Mouse (Mus musculus) lung, adult 18-20 months (tissue): ENCODE results near the gene Comt.

Experiments used
- DNase-seq, 2 experiments: peaks; one replicate each; pipeline ENCODE4 v3.0.0; 2022; ENCODE audit warnings: mixed read lengths in 2 of 2

Gene Comt

GRCm38 (mm10) chr16:18426802-18427280 lies at the start of gene Comt:
Gene Comt (minus strand): TSS chr16:18426852.
- DNase-seq = no peak

GRCm38 (mm10) chr16:18474021-18474420 lies 47.4 kb upstream of the Comt start:
- DNase-seq = no peak

- no peak for DNase-seq
These were observed 46.3 kb upstream of the Comt start for GRCm38 (mm10) chr16:18472976-18473375.

GRCm38 (mm10) chr16:18472416-18472815 lies 45.8 kb upstream of the Comt start:
- DNase-seq = no peak

GRCm38 (mm10) chr16:18471976-18472375 lies 45.3 kb upstream of the Comt start:
- DNase-seq = no peak

GRCm38 (mm10) chr16:18471381-18471955 lies 44.8 kb upstream of the Comt start:
- DNase-seq = no peak

- DNase-seq = no peak
These were observed 44.2 kb upstream of the Comt start for GRCm38 (mm10) chr16:18470829-18471228.

GRCm38 (mm10) chr16:18464271-18464670 lies 37.6 kb upstream of the Comt start:
- DNase-seq = peak; percentile 61 to 74

- DNase-seq = peak; percentile 18 to 48
These were observed 35.9 kb upstream of the Comt start for GRCm38 (mm10) chr16:18462598-18462997.

- DNase-seq = no peak
These were observed 35.4 kb upstream of the Comt start for GRCm38 (mm10) chr16:18462031-18462430.

GRCm38 (mm10) chr16:18460826-18461225 lies 34.2 kb upstream of the Comt start:
- DNase-seq = no peak

GRCm38 (mm10) chr16:18459955-18460370 lies 33.3 kb upstream of the Comt start:
- peak; percentile 9 to 33 for DNase-seq

- DNase-seq = peak; percentile 63 to 71
These were observed 32.8 kb upstream of the Comt start for GRCm38 (mm10) chr16:18459335-18459954.

- no peak for DNase-seq
These were observed 32.0 kb upstream of the Comt start for GRCm38 (mm10) chr16:18458661-18459060.

- DNase-seq = no peak
These were observed 28.8 kb upstream of the Comt start for GRCm38 (mm10) chr16:18455407-18455806.

GRCm38 (mm10) chr16:18453846-18454245 lies 27.2 kb upstream of the Comt start:
- no peak for DNase-seq

- DNase-seq = no peak
These were observed 25.8 kb upstream of the Comt start for GRCm38 (mm10) chr16:18452361-18452862.

- no peak for DNase-seq
These were observed 25.0 kb upstream of the Comt start for GRCm38 (mm10) chr16:18451486-18452181.

GRCm38 (mm10) chr16:18449005-18449404 lies 22.4 kb upstream of the Comt start:
- no peak for DNase-seq

GRCm38 (mm10) chr16:18448104-18448503 lies 21.5 kb upstream of the Comt start:
- DNase-seq = no peak

GRCm38 (mm10) chr16:18447243-18447642 lies 20.6 kb upstream of the Comt start:
- no peak for DNase-seq

- peak; percentile 88 to 92 for DNase-seq
These were observed 16.8 kb upstream of the Comt start for GRCm38 (mm10) chr16:18443385-18443841.

GRCm38 (mm10) chr16:18436128-18436527 lies 9.5 kb upstream of the Comt start:
- no peak for DNase-seq
